Mouse (Mus musculus): ENCODE measurements around the gene Pdik1l. TPM values are rescaled to one million over a fixed set of nuclear protein-coding genes. Genes with fewer than 3 reads are reported as not detected.
"Not testable (repeated sequence)": the region's sequence is repeated elsewhere in the genome, so short reads cannot be mapped to it uniquely, and the experiment has no call there.

The Pdik1l gene
- polyA plus RNA-seq, 1 experiment from 2014 or later, result 20.0 TPM

GRCm38 (mm10) chr4:134297369-134297768, 9.7 kb upstream of the Pdik1l start:
- Histone ChIP-seq H3K9ac (no peak overlapping the region), H3K36me3 (no peaks in the 10 kb centered on the region), H3K27me3 (replicated peaks) (0 out of 2 replicates have a peak, but pooled peaks cover 4% of the 10 kb centered on the region), H3K4me3 (replicated peaks) (no peak overlapping the region), H3K27ac (no peak overlapping the region), H3K4me1 (no peaks in the 10 kb centered on the region), H3K9me3 (no peaks in the 10 kb centered on the region), H3K4me2 (no peak overlapping the region)
- no peak for ATAC-seq (ENCODE audit: insufficient read depth, low FRiP score, low read depth)
- WGBS, result 90% methylated on average over 8 of the region's 8 CpGs

- 92% methylated on average over 4 of the region's 4 CpGs for WGBS
- H3K4me3 ChIP-seq (replicated peaks), result no peak overlapping the region
- 0 out of 2 replicates have a peak, but pooled peaks cover 4% of the 10 kb centered on the region for H3K27me3 ChIP-seq (replicated peaks)
- ATAC-seq (ENCODE audit: insufficient read depth, low FRiP score, low read depth), result no peak
- H3K4me1 ChIP-seq, result 0 out of 2 replicates have a peak, but pooled peaks cover 3% of the 10 kb centered on the region
- no peak overlapping the region for H3K4me2 ChIP-seq
- H3K9me3 ChIP-seq, result no peaks in the 10 kb centered on the region
- no peak overlapping the region for H3K27ac ChIP-seq
- no peak overlapping the region for H3K9ac ChIP-seq
- H3K36me3 ChIP-seq, result no peaks in the 10 kb centered on the region
These were observed 8.8 kb upstream of the Pdik1l start for GRCm38 (mm10) chr4:134296523-134296922.

- H3K4me1 ChIP-seq; ATAC-seq (ENCODE audit: insufficient read depth, low FRiP score, low read depth); H3K27me3 ChIP-seq (replicated peaks); H3K9ac ChIP-seq; H3K27ac ChIP-seq; H3K36me3 ChIP-seq; H3K4me2 ChIP-seq; H3K4me3 ChIP-seq (replicated peaks); H3K9me3 ChIP-seq: not testable (repeated sequence)
- 83% methylated on average over 4 of the region's 4 CpGs for WGBS
These were observed 8.4 kb upstream of the Pdik1l start for GRCm38 (mm10) chr4:134296096-134296495.

- 48% methylated on average over 9 of the region's 9 CpGs for WGBS
- no peak for ATAC-seq (ENCODE audit: insufficient read depth, low FRiP score, low read depth)
- Histone ChIP-seq H3K27ac (no peak overlapping the region), H3K9me3 (no peaks in the 10 kb centered on the region), H3K27me3 (replicated peaks) (0 out of 2 replicates have a peak, but pooled peaks cover 4% of the 10 kb centered on the region), H3K4me1 (0 out of 2 replicates have a peak, but pooled peaks cover 7% of the 10 kb centered on the region), H3K4me2 (no peak overlapping the region), H3K9ac (no peak overlapping the region), H3K36me3 (no peaks in the 10 kb centered on the region), H3K4me3 (replicated peaks) (no peak overlapping the region)
These were observed 6.0 kb upstream of the Pdik1l start for GRCm38 (mm10) chr4:134293692-134294163.

- H3K27me3 ChIP-seq (replicated peaks), result 0 out of 2 replicates have a peak, but pooled peaks cover 4% of the 10 kb centered on the region
- peaks cover 12% of the 10 kb centered on the region for H3K4me1 ChIP-seq
- H3K36me3 ChIP-seq, result no peaks in the 10 kb centered on the region
- no peak overlapping the region for H3K4me3 ChIP-seq (replicated peaks)
- WGBS, result 65% methylated on average over 18 of the region's 18 CpGs
- no peak for ATAC-seq (ENCODE audit: insufficient read depth, low FRiP score, low read depth)
- H3K4me2 ChIP-seq, result no peak overlapping the region
- H3K27ac ChIP-seq, result no peak overlapping the region
- H3K9ac ChIP-seq, result no peak overlapping the region
- H3K9me3 ChIP-seq, result no peaks in the 10 kb centered on the region
These were observed 5.5 kb upstream of the Pdik1l start for GRCm38 (mm10) chr4:134293061-134293691.

GRCm38 (mm10) chr4:134292067-134292466, 4.4 kb upstream of the Pdik1l start:
- no peak overlapping the region for H3K9ac ChIP-seq
- H3K27me3 ChIP-seq (replicated peaks), result 0 out of 2 replicates have a peak, but pooled peaks cover 4% of the 10 kb centered on the region
- H3K27ac ChIP-seq, result no peak overlapping the region
- no peak for ATAC-seq (ENCODE audit: insufficient read depth, low FRiP score, low read depth)
- 17% methylated on average over 7 of the region's 7 CpGs for WGBS
- H3K4me3 ChIP-seq (replicated peaks), result no peak overlapping the region
- H3K4me1 ChIP-seq, result peaks cover 14% of the 10 kb centered on the region
- H3K4me2 ChIP-seq, result no peak overlapping the region
- no peaks in the 10 kb centered on the region for H3K9me3 ChIP-seq
- H3K36me3 ChIP-seq, result no peaks in the 10 kb centered on the region

GRCm38 (mm10) chr4:134288397-134289256, 932 bp upstream of the Pdik1l start:
- Histone ChIP-seq H3K4me1 (peaks cover 27% of the 10 kb centered on the region), H3K4me2 (peak overlapping the region; percentile 68), H3K27ac (peak overlapping the region; percentile 100), H3K27me3 (replicated peaks) (0 out of 2 replicates have a peak, but pooled peaks cover under 1% of the 10 kb centered on the region), H3K9ac (peak overlapping the region; percentile 99; the same call in 1 of the 2 replicates), H3K9me3 (no peaks in the 10 kb centered on the region), H3K36me3 (0 out of 2 replicates have a peak, but pooled peaks cover 3% of the 10 kb centered on the region), H3K4me3 (replicated peaks) (peak overlapping the region; percentile 92)
- no peak for ATAC-seq (ENCODE audit: insufficient read depth, low FRiP score, low read depth)
- WGBS, result 17% methylated on average over 11 of the region's 11 CpGs

GRCm38 (mm10) chr4:134287168-134287564, 529 bp downstream of the Pdik1l start:
- WGBS, result under 1% methylated on average over 50 of the region's 59 CpGs

GRCm38 (mm10) chr4:134286226-134287167, 1.2 kb downstream of the Pdik1l start:
- ATAC-seq (ENCODE audit: insufficient read depth, low FRiP score, low read depth), result peak; percentile 10
- WGBS, result under 1% methylated on average over 59 of the region's 59 CpGs

More at GRCm38 (mm10) chr4:134287168-134287564, 529 bp downstream of the Pdik1l start:
- Histone ChIP-seq H3K9me3 (no peaks in the 10 kb centered on the region), H3K4me1 (peaks cover 27% of the 10 kb centered on the region), H3K27me3 (replicated peaks) (no peaks in the 10 kb centered on the region), H3K36me3 (peaks cover 12% of the 10 kb centered on the region), H3K4me3 (replicated peaks) (peak overlapping the region; percentile 92), H3K27ac (peak overlapping the region; percentile 100), H3K4me2 (peak overlapping the region; percentile 91), H3K9ac (peak overlapping the region; percentile 99)
- peak; percentile 93 for ATAC-seq (ENCODE audit: insufficient read depth, low FRiP score, low read depth)

GRCm38 (mm10) chr4:134284942-134285341, 2.8 kb downstream of the Pdik1l start:
- ATAC-seq (ENCODE audit: insufficient read depth, low FRiP score, low read depth), result no peak
- Histone ChIP-seq H3K36me3 (peaks cover 24% of the 10 kb centered on the region), H3K4me2 (no peak overlapping the region), H3K27me3 (replicated peaks) (no peaks in the 10 kb centered on the region), H3K4me1 (peaks cover 24% of the 10 kb centered on the region), H3K4me3 (replicated peaks) (no peak overlapping the region), H3K9me3 (no peaks in the 10 kb centered on the region), H3K9ac (no peak overlapping the region), H3K27ac (no peak overlapping the region)
- WGBS, result 81% methylated on average over 2 of the region's 2 CpGs

More at GRCm38 (mm10) chr4:134286226-134287167, 1.2 kb downstream of the Pdik1l start:
- Histone ChIP-seq H3K36me3 (peaks cover 18% of the 10 kb centered on the region), H3K4me3 (replicated peaks) (peak overlapping the region; percentile 92), H3K9ac (peak overlapping the region; percentile 64), H3K9me3 (no peaks in the 10 kb centered on the region), H3K4me1 (peaks cover 24% of the 10 kb centered on the region), H3K4me2 (peak overlapping the region; percentile 91), H3K27me3 (replicated peaks) (no peaks in the 10 kb centered on the region), H3K27ac (peak overlapping the region; percentile 83)
